Mouse (Mus musculus) embryonic facial prominence, embryonic 11.5 days (tissue): ENCODE data around the gene Man1a2. TPM values are rescaled to one million over a fixed set of nuclear protein-coding genes. Genes with fewer than 3 reads are reported as not detected.

Source experiments
- ATAC-seq: fragments of 200-750 bp; cut with Nextera tagmentation; replicated peaks from 2 replicates; pipeline ENCODE4 v1.8.0; 2017; ENCODE audit warnings: low read depth; ENCODE audit not compliant: insufficient number of reproducible peaks, low FRiP score, low TSS enrichment
- DNase-seq: peaks from one replicate; pipeline ENCODE4 v3.0.0-alpha.2; 2015; ENCODE audit warnings: low spot score
- H3K27ac ChIP-seq: fragments of 300-500 bp; sonication (generic); replicated peaks from 2 replicates; pipeline ENCODE4 v1.5.1; 2014; ENCODE audit warnings: mild to moderate bottlenecking, low read depth, low read length, control low read depth
- H3K27me3 ChIP-seq: fragments of 300-500 bp; sonication (generic); 2 replicates; pipeline ENCODE4 v1.6.1; 2014; ENCODE audit warnings: mild to moderate bottlenecking, low read length, moderate library complexity, mixed read lengths; ENCODE audit not compliant: control insufficient read depth, insufficient read depth
- H3K36me3 ChIP-seq: fragments of 300-500 bp; sonication (generic); replicated peaks from 2 replicates; pipeline ENCODE4 v1.6.1; 2014; ENCODE audit warnings: low read depth, mild to moderate bottlenecking, low read length, moderate library complexity, mixed read lengths; ENCODE audit not compliant: control insufficient read depth, insufficient read depth
- H3K4me1 ChIP-seq: fragments of 300-500 bp; sonication (generic); 2 replicates; pipeline ENCODE4 v1.6.1; 2014; ENCODE audit warnings: low read length, mixed read lengths; ENCODE audit not compliant: control insufficient read depth, insufficient read depth
- H3K4me2 ChIP-seq: fragments of 300-500 bp; sonication (generic); 2 replicates; pipeline ENCODE4 v1.6.1; 2014; ENCODE audit warnings: low read depth, mild to moderate bottlenecking, control low read depth, low read length, moderate library complexity
- H3K4me3 ChIP-seq: fragments of 300-500 bp; sonication (generic); 2 replicates; pipeline ENCODE4 v1.5.1; 2014; ENCODE audit warnings: low read depth, low read length, control low read depth
- H3K9ac ChIP-seq: fragments of 300-500 bp; sonication (generic); replicated peaks from 2 replicates; pipeline ENCODE4 v1.6.1; 2014; ENCODE audit warnings: mild to moderate bottlenecking, control low read depth, low read length
- H3K9me3 ChIP-seq: fragments of 300-500 bp; sonication (generic); replicated peaks from 2 replicates; pipeline ENCODE4 v1.6.1; 2016; ENCODE audit warnings: mild to moderate bottlenecking, low read length, inconsistent platforms, mixed read lengths; ENCODE audit not compliant: control insufficient read depth
- WGBS: fragments of 180-500 bp; shearing (Covaris S2); extraction: QIAGEN DNeasy Blood & Tissue Kit; methylation state at CpG from one replicate; pipeline ENCODE4 v1.1.7; 2014; 5-methylcytosine and 5-hydroxymethylcytosine counted together
- polyA plus RNA-seq: library from polyadenylated mRNA; unstranded; fragments of >200 nt; fragmentation: Nextera tagmentation; extraction: Ambion mirVana; gene quantifications from 2 replicates; pipeline ENCODE4 v1.2.1, GENCODE M21; 2014

Gene Man1a2
- polyA plus RNA-seq, 1 experiment from 2014 or later, result 66.0 TPM

GRCm38 (mm10) chr3:100716241-100716640 is 30.9 kb upstream of the Man1a2 start:
- H3K36me3 ChIP-seq, result no peaks in the 10 kb centered on the region
- ATAC-seq (no peak), DNase-seq (no peak)
- no peaks in the 10 kb centered on the region for H3K27me3 ChIP-seq
- H3K4me2 ChIP-seq, result no peak overlapping the region
- WGBS, result 62% methylated on average over 7 of the region's 7 CpGs
- no peak overlapping the region for H3K27ac ChIP-seq
- no peak overlapping the region for H3K4me3 ChIP-seq
- no peak overlapping the region for H3K9ac ChIP-seq
- no peaks in the 10 kb centered on the region for H3K4me1 ChIP-seq
- H3K9me3 ChIP-seq, result no peaks in the 10 kb centered on the region

- Histone ChIP-seq H3K4me2 (no peak overlapping the region), H3K36me3 (no peaks in the 10 kb centered on the region), H3K4me3 (no peak overlapping the region), H3K27me3 (no peaks in the 10 kb centered on the region), H3K9ac (no peak overlapping the region), H3K4me1 (no peaks in the 10 kb centered on the region), H3K27ac (no peak overlapping the region), H3K9me3 (no peaks in the 10 kb centered on the region)
- DNase-seq, result no peak
- no peak for ATAC-seq
- WGBS, result 74% methylated on average over 4 of the region's 4 CpGs
Measured at GRCm38 (mm10) chr3:100715367-100715766, 30.1 kb upstream of the Man1a2 start.

- Histone ChIP-seq H3K27ac (no peak overlapping the region), H3K27me3 (no peaks in the 10 kb centered on the region), H3K36me3 (no peaks in the 10 kb centered on the region), H3K4me3 (no peak overlapping the region), H3K9me3 (no peaks in the 10 kb centered on the region), H3K9ac (no peak overlapping the region), H3K4me2 (no peak overlapping the region), H3K4me1 (no peaks in the 10 kb centered on the region)
- WGBS, result 62% methylated on average over 11 of the region's 11 CpGs
- ATAC-seq (no peak; the same call in 1 of the 2 replicates), DNase-seq (no peak)
Measured at GRCm38 (mm10) chr3:100713142-100714005, 28.1 kb upstream of the Man1a2 start.

- ATAC-seq (no peak), DNase-seq (no peak)
- H3K36me3 ChIP-seq, result no peaks in the 10 kb centered on the region
- H3K9me3 ChIP-seq, result no peaks in the 10 kb centered on the region
- H3K27me3 ChIP-seq, result no peaks in the 10 kb centered on the region
- 70% methylated on average over 7 of the region's 7 CpGs for WGBS
- no peak overlapping the region for H3K4me3 ChIP-seq
- H3K4me2 ChIP-seq, result no peak overlapping the region
- H3K27ac ChIP-seq, result no peak overlapping the region
- no peak overlapping the region for H3K9ac ChIP-seq
- no peaks in the 10 kb centered on the region for H3K4me1 ChIP-seq
Measured at GRCm38 (mm10) chr3:100712140-100712539, 26.8 kb upstream of the Man1a2 start.

GRCm38 (mm10) chr3:100711486-100711885 is 26.2 kb upstream of the Man1a2 start:
- Histone ChIP-seq H3K36me3 (no peaks in the 10 kb centered on the region), H3K4me2 (no peak overlapping the region), H3K27me3 (no peaks in the 10 kb centered on the region), H3K9ac (no peak overlapping the region), H3K9me3 (no peaks in the 10 kb centered on the region), H3K4me1 (no peaks in the 10 kb centered on the region), H3K27ac (no peak overlapping the region), H3K4me3 (no peak overlapping the region)
- DNase-seq (peak; percentile 81), ATAC-seq (0 out of 2 replicates have a peak, but pooled peaks have one; percentile 41)
- 21% methylated on average over 4 of the region's 4 CpGs for WGBS

GRCm38 (mm10) chr3:100707117-100707516 is 21.8 kb upstream of the Man1a2 start:
- 75% methylated on average over 4 of the region's 4 CpGs for WGBS
- Histone ChIP-seq H3K9ac (no peak overlapping the region), H3K9me3 (no peaks in the 10 kb centered on the region), H3K4me3 (no peak overlapping the region), H3K27me3 (no peaks in the 10 kb centered on the region), H3K4me1 (no peaks in the 10 kb centered on the region), H3K36me3 (no peaks in the 10 kb centered on the region), H3K27ac (no peak overlapping the region), H3K4me2 (no peak overlapping the region)
- ATAC-seq (no peak), DNase-seq (no peak)

GRCm38 (mm10) chr3:100705128-100705667 is 19.9 kb upstream of the Man1a2 start:
- Histone ChIP-seq H3K4me1 (no peaks in the 10 kb centered on the region), H3K4me3 (no peak overlapping the region), H3K36me3 (no peaks in the 10 kb centered on the region), H3K4me2 (no peak overlapping the region), H3K27me3 (no peaks in the 10 kb centered on the region), H3K27ac (no peak overlapping the region), H3K9me3 (no peaks in the 10 kb centered on the region), H3K9ac (no peak overlapping the region)
- WGBS, result 74% methylated on average over 11 of the region's 11 CpGs
- ATAC-seq (no peak), DNase-seq (no peak)
